In the genomic region with DNA sequence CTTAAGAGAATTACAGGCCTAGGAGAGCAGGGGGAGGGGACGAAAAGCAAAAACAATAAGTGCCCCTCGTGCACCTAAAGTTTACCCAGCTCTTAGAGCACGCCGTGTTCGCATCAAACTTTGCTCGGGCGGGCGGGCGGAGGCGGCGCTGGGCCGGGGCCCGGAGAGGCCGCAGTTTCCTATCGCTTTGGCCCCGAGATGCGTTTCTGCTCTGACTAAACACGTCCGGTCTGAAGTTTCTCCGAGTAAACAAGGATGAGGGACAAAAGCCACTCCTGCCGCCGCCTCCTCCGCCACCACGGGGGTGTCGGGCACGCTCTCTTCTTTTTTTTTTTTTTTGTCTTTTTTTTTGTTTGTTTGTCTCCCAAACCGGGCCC, we compare ENCODE assay signal across 8 mouse cellular contexts. TPM values are rescaled to one million over a fixed set of nuclear protein-coding genes. Genes with fewer than 3 reads are reported as not detected.
DNase-seq lines count a peak whose midpoint lies in the region; ATAC-seq lines count a peak whose summit lies in the region.

No protein-coding gene starts in this region.

- H3K4me3 ChIP-seq in forebrain, embryonic 12.5 days (replicated peaks) = peak overlapping the region; percentile 92
- peak overlapping the region; percentile 91 for H3K4me3 ChIP-seq in kidney, embryonic 14.5 days (ENCODE audit: low read length)

- H3K9ac ChIP-seq in forebrain, embryonic 12.5 days = peak overlapping the region; percentile 99
- H3K9ac ChIP-seq in kidney, embryonic 14.5 days (ENCODE audit: low read depth, low read length) = peak overlapping the region; percentile 100

- H3K36me3 ChIP-seq in forebrain, embryonic 12.5 days (replicated peaks) = peaks cover 24% of the 10 kb centered on the region
- H3K36me3 ChIP-seq in kidney, embryonic 14.5 days (ENCODE audit: control insufficient read depth, insufficient read depth, low read length) = peaks cover 24% of the 10 kb centered on the region

- H3K4me2 ChIP-seq in forebrain, embryonic 12.5 days = peak overlapping the region; percentile 90
- peak overlapping the region; percentile 89 for H3K4me2 ChIP-seq in kidney, embryonic 14.5 days (replicated peaks; ENCODE audit: low read depth, low read length)

- peaks cover 23% of the 10 kb centered on the region for H3K4me1 ChIP-seq in forebrain, embryonic 12.5 days
- H3K4me1 ChIP-seq in kidney, embryonic 14.5 days (ENCODE audit: control insufficient read depth, insufficient read depth, low read length) = peaks cover 13% of the 10 kb centered on the region

- no peaks in the 10 kb centered on the region for H3K9me3 ChIP-seq in forebrain, embryonic 12.5 days
- H3K9me3 ChIP-seq in kidney, embryonic 14.5 days (ENCODE audit: control insufficient read depth, low read length) = no peaks in the 10 kb centered on the region

- H3K27me3 ChIP-seq in forebrain, embryonic 12.5 days = no peaks in the 10 kb centered on the region
- no peaks in the 10 kb centered on the region for H3K27me3 ChIP-seq in kidney, embryonic 14.5 days (ENCODE audit: control insufficient read depth, insufficient read depth, low read length)

- H3K27ac ChIP-seq in forebrain, embryonic 12.5 days = peak overlapping the region; percentile 100
- H3K27ac ChIP-seq in kidney, embryonic 14.5 days (ENCODE audit: low read depth, low read length) = peak overlapping the region; percentile 100

- peak; percentile 62 for DNase-seq in adrenal gland, postnatal 25 days
- no peak for DNase-seq in adrenal gland, adult (ENCODE audit: inconsistent age in 2 of 2, low spot score in 1 of 2)
- peak; percentile 61 for DNase-seq in MN1 (ENCODE audit: low spot score)
- peak; percentile 71 for DNase-seq in lung, postnatal 14 days
- peak; percentile 62 for DNase-seq in skeletal muscle tissue, adult 2 months (ENCODE audit: low read depth, low spot score)
- DNase-seq in adrenal gland, adult 18-20 months (ENCODE audit: low spot score in 2 of 2) = no peak

- under 1% methylated on average over 27 of the region's 27 CpGs for WGBS in forebrain, embryonic 12.5 days
- WGBS in kidney, embryonic 14.5 days = under 1% methylated on average over 26 of the region's 27 CpGs

- ATAC-seq in forebrain, embryonic 12.5 days (ENCODE audit: low FRiP score) = no peak
- no peak for ATAC-seq in kidney, embryonic 14.5 days (ENCODE audit: low FRiP score, low TSS enrichment)

RNA-seq across cellular contexts. Expression of a gene that starts 56.2 kb away (rescaled TPM):
- 6.7 and 7.4 TPM in 2 replicates for total RNA-seq in adrenal gland, postnatal 25 days (2021)
- polyA plus RNA-seq in forebrain, embryonic 12.5 days (2016; fragmentation: Nextera tagmentation; extraction: Ambion mirVana) = 4.3 and 4.9 TPM in 2 replicates
- 0.47 TPM in 1 of 2 replicates, not detected in the other for polyA plus RNA-seq in kidney, embryonic 14.5 days (2014; fragmentation: Nextera tagmentation; extraction: Ambion mirVana)
- total RNA-seq in adrenal gland, adult 18-20 months (2021) = 1 to 10 TPM; 3.4 to 8.0 TPM

Comparison
In these comparisons a context has a peak if more than half of its experiments do, and no peak if none do; other contexts are left out.
1. DNase-seq: peak in adrenal gland, postnatal 25 days (single experiment), MN1 (single experiment), lung, postnatal 14 days (single experiment) and skeletal muscle tissue, adult 2 months (single experiment); none in adrenal gland, adult (0 of 2) and adrenal gland, adult 18-20 months (0 of 2).